Mouse (Mus musculus): ENCODE data around the gene Adk. TPM values are rescaled to one million over a fixed set of nuclear protein-coding genes. Genes with fewer than 3 reads are reported as not detected.

Adk gene
- total and polyA plus RNA-seq, 3 experiments, result 104 to 253 (median 212) TPM

- H3K9ac ChIP-seq (ENCODE audit: low read depth, low read length), result no peak overlapping the region
- H3K27ac ChIP-seq, result peak overlapping the region; percentile 99
- peaks cover 1% of the 10 kb centered on the region; the same call in 1 of the 2 replicates for H3K4me1 ChIP-seq (ENCODE audit: control insufficient read depth, insufficient read depth, low read length)
- WGBS, result 45% methylated on average over 7 of the region's 7 CpGs
- no peaks in the 10 kb centered on the region for H3K27me3 ChIP-seq (ENCODE audit: control insufficient read depth, insufficient read depth, low read length)
- TF ChIP-seq EP300 (IDR thresholded peaks at IDR 0.05; ENCODE audit: insufficient read depth, low read depth, low read length) (0 out of 2 replicates have a peak, but pooled peaks have one; percentile 8), CTCF (IDR thresholded peaks at IDR 0.05) (no peak)
- intact Hi-C loops (cut with DNase I), result loop anchor here (1.0 to 10.0 kb wide), 4 partner anchors 22 to 691 kb away; no protein-coding TSS in a partner anchor
- H3K79me2 ChIP-seq (replicated peaks; ENCODE audit: control insufficient read depth, insufficient read depth, low read length), result no peaks in the 10 kb centered on the region; the same call in none of the 2 replicates
- H3K4me3 ChIP-seq, result peak overlapping the region; percentile 71
- H3K36me3 ChIP-seq (ENCODE audit: control insufficient read depth, insufficient read depth, low read length), result peaks cover 9% of the 10 kb centered on the region
- DNase-seq, result peak in 1 of 2 experiments; percentile 26
Measured at GRCm38 (mm10) chr14:21053586-21053985, 1.2 kb downstream of the Adk start.

GRCm38 (mm10) chr14:21058972-21059371 is 6.6 kb downstream of the Adk start:
- 67% methylated on average over 2 of the region's 2 CpGs for WGBS
- Histone ChIP-seq H3K36me3 (ENCODE audit: control insufficient read depth, insufficient read depth, low read length) (peaks cover 11% of the 10 kb centered on the region), H3K4me3 (no peak overlapping the region), H3K4me1 (ENCODE audit: control insufficient read depth, insufficient read depth, low read length) (no peaks in the 10 kb centered on the region; the same call in 1 of the 2 replicates), H3K27ac (peak overlapping the region; percentile 71), H3K79me2 (replicated peaks; ENCODE audit: control insufficient read depth, insufficient read depth, low read length) (no peaks in the 10 kb centered on the region; the same call in 1 of the 2 replicates), H3K9ac (ENCODE audit: low read depth, low read length) (no peak overlapping the region), H3K27me3 (ENCODE audit: control insufficient read depth, insufficient read depth, low read length) (no peaks in the 10 kb centered on the region)
- DNase-seq, result peak in 1 of 2 experiments; percentile 44
- TF ChIP-seq POLR2A (IDR thresholded peaks at IDR 0.05; ENCODE audit: insufficient read depth, low read depth, low read length) (no peak), EP300 (IDR thresholded peaks at IDR 0.05; ENCODE audit: insufficient read depth, low read depth, low read length) (no peak), CTCF (IDR thresholded peaks at IDR 0.05) (no peak)
- intact Hi-C loops (cut with DNase I), result loop anchor here (10.0 kb wide), 2 partner anchors 446 to 686 kb away; no protein-coding TSS in a partner anchor

- Histone ChIP-seq H3K9ac (ENCODE audit: low read depth, low read length) (no peak overlapping the region), H3K4me1 (ENCODE audit: control insufficient read depth, insufficient read depth, low read length) (peaks cover 4% of the 10 kb centered on the region), H3K27ac (no peak overlapping the region), H3K36me3 (ENCODE audit: control insufficient read depth, insufficient read depth, low read length) (peaks cover 4% of the 10 kb centered on the region; the same call in 1 of the 2 replicates), H3K79me2 (replicated peaks; ENCODE audit: control insufficient read depth, insufficient read depth, low read length) (no peaks in the 10 kb centered on the region), H3K27me3 (ENCODE audit: control insufficient read depth, insufficient read depth, low read length) (no peaks in the 10 kb centered on the region), H3K4me3 (no peak overlapping the region)
- DNase-seq, result no peak
- TF ChIP-seq POLR2A (IDR thresholded peaks at IDR 0.05; ENCODE audit: insufficient read depth, low read depth, low read length), result no peak
- TF ChIP-seq CTCF (IDR thresholded peaks at IDR 0.05), result no peak
- TF ChIP-seq EP300 (IDR thresholded peaks at IDR 0.05; ENCODE audit: insufficient read depth, low read depth, low read length), result no peak
- 68% methylated on average over 5 of the region's 5 CpGs for WGBS
- intact Hi-C loops (cut with DNase I), result no loop called here
Measured at GRCm38 (mm10) chr14:21062766-21063513, 10.6 kb downstream of the Adk start.

- Histone ChIP-seq H3K9ac (ENCODE audit: low read depth, low read length) (no peak overlapping the region), H3K27me3 (ENCODE audit: control insufficient read depth, insufficient read depth, low read length) (no peaks in the 10 kb centered on the region), H3K36me3 (ENCODE audit: control insufficient read depth, insufficient read depth, low read length) (peaks cover 4% of the 10 kb centered on the region; the same call in 1 of the 2 replicates), H3K79me2 (replicated peaks; ENCODE audit: control insufficient read depth, insufficient read depth, low read length) (no peaks in the 10 kb centered on the region), H3K27ac (no peak overlapping the region; the same call in 1 of the 2 replicates), H3K4me1 (ENCODE audit: control insufficient read depth, insufficient read depth, low read length) (peaks cover 4% of the 10 kb centered on the region), H3K4me3 (no peak overlapping the region)
- DNase-seq, result no peak
- intact Hi-C loops (cut with DNase I), result no loop called here
- TF ChIP-seq EP300 (IDR thresholded peaks at IDR 0.05; ENCODE audit: insufficient read depth, low read depth, low read length), result no peak
- no peak for TF ChIP-seq CTCF (IDR thresholded peaks at IDR 0.05)
- TF ChIP-seq POLR2A (IDR thresholded peaks at IDR 0.05; ENCODE audit: insufficient read depth, low read depth, low read length), result no peak
- 27% methylated on average over 1 of the region's 1 CpGs for WGBS
Measured at GRCm38 (mm10) chr14:21064321-21064720, 11.9 kb downstream of the Adk start.

GRCm38 (mm10) chr14:21065490-21066162 is 13.3 kb downstream of the Adk start:
- intact Hi-C loops (cut with DNase I), result no loop called here
- Histone ChIP-seq H3K27me3 (ENCODE audit: control insufficient read depth, insufficient read depth, low read length) (no peaks in the 10 kb centered on the region), H3K79me2 (replicated peaks; ENCODE audit: control insufficient read depth, insufficient read depth, low read length) (0 out of 2 replicates have a peak, but pooled peaks cover 2% of the 10 kb centered on the region), H3K27ac (peak overlapping the region; percentile 31; the same call in 1 of the 2 replicates), H3K36me3 (ENCODE audit: control insufficient read depth, insufficient read depth, low read length) (peaks cover 4% of the 10 kb centered on the region; the same call in 1 of the 2 replicates), H3K9ac (ENCODE audit: low read depth, low read length) (no peak overlapping the region), H3K4me3 (no peak overlapping the region), H3K4me1 (ENCODE audit: control insufficient read depth, insufficient read depth, low read length) (peaks cover 4% of the 10 kb centered on the region)
- no peak for DNase-seq
- TF ChIP-seq EP300 (IDR thresholded peaks at IDR 0.05; ENCODE audit: insufficient read depth, low read depth, low read length), result no peak
- TF ChIP-seq CTCF (IDR thresholded peaks at IDR 0.05), result no peak
- no peak for TF ChIP-seq POLR2A (IDR thresholded peaks at IDR 0.05; ENCODE audit: insufficient read depth, low read depth, low read length)
- 34% methylated on average over 8 of the region's 8 CpGs for WGBS

All from heart, adult 2 months (tissue).